Mouse (Mus musculus): ENCODE results near the gene Mybpc3. TPM values are rescaled to one million over a fixed set of nuclear protein-coding genes. Genes with fewer than 3 reads are reported as not detected.

Mybpc3 gene
- polyA plus RNA-seq, 1 experiment, result 0.05 TPM

- Histone ChIP-seq H3K27ac (ENCODE audit: insufficient read depth, low read depth, low read length) (no peak overlapping the region), H3K27me3 (ENCODE audit: control insufficient read depth, insufficient read depth, low read length) (no peaks in the 10 kb centered on the region), H3K4me1 (ENCODE audit: control insufficient read depth, insufficient read depth, insufficient read length, low read length) (peaks cover 3% of the 10 kb centered on the region; the same call in 1 of the 2 replicates), H3K36me3 (ENCODE audit: control insufficient read depth, insufficient read depth, low read length) (peaks cover 44% of the 10 kb centered on the region), H3K4me3 (ENCODE audit: low read depth, low read length) (no peak overlapping the region)
- TF ChIP-seq CTCF (IDR thresholded peaks at IDR 0.05; ENCODE audit: extremely low read depth, insufficient read length, insufficient replicate concordance, low read depth, low read length) (no peak), POLR2A (IDR thresholded peaks at IDR 0.05; ENCODE audit: low read depth, low read length) (no peak)
Observed at GRCm38 (mm10) chr2:91148101-91148500, 30.2 kb downstream of the Mybpc3 start.

- Histone ChIP-seq H3K4me1 (ENCODE audit: control insufficient read depth, insufficient read depth, insufficient read length, low read length) (peaks cover 4% of the 10 kb centered on the region; the same call in 1 of the 2 replicates), H3K27me3 (ENCODE audit: control insufficient read depth, insufficient read depth, low read length) (no peaks in the 10 kb centered on the region), H3K4me3 (ENCODE audit: low read depth, low read length) (no peak overlapping the region), H3K27ac (ENCODE audit: insufficient read depth, low read depth, low read length) (no peak overlapping the region), H3K36me3 (ENCODE audit: control insufficient read depth, insufficient read depth, low read length) (peaks cover 48% of the 10 kb centered on the region)
- 85% methylated on average over 1 of the region's 1 CpGs for WGBS
- TF ChIP-seq CTCF (IDR thresholded peaks at IDR 0.05; ENCODE audit: extremely low read depth, insufficient read length, insufficient replicate concordance, low read depth, low read length), result no peak
- no peak for TF ChIP-seq POLR2A (IDR thresholded peaks at IDR 0.05; ENCODE audit: low read depth, low read length)
Observed at GRCm38 (mm10) chr2:91151331-91151730, 33.4 kb downstream of the Mybpc3 start.

GRCm38 (mm10) chr2:91152885-91153377, 35.0 kb downstream of the Mybpc3 start:
- H3K4me3 ChIP-seq (ENCODE audit: low read depth, low read length), result no peak overlapping the region
- TF ChIP-seq POLR2A (IDR thresholded peaks at IDR 0.05; ENCODE audit: low read depth, low read length) (no peak), CTCF (IDR thresholded peaks at IDR 0.05; ENCODE audit: extremely low read depth, insufficient read length, insufficient replicate concordance, low read depth, low read length) (no peak)
- peaks cover 4% of the 10 kb centered on the region; the same call in 1 of the 2 replicates for H3K4me1 ChIP-seq (ENCODE audit: control insufficient read depth, insufficient read depth, insufficient read length, low read length)
- H3K27me3 ChIP-seq (ENCODE audit: control insufficient read depth, insufficient read depth, low read length), result no peaks in the 10 kb centered on the region
- WGBS, result 44% methylated on average over 3 of the region's 3 CpGs
- H3K36me3 ChIP-seq (ENCODE audit: control insufficient read depth, insufficient read depth, low read length), result peaks cover 54% of the 10 kb centered on the region
- H3K27ac ChIP-seq (ENCODE audit: insufficient read depth, low read depth, low read length), result no peak overlapping the region

GRCm38 (mm10) chr2:91154091-91154490, 36.1 kb downstream of the Mybpc3 start:
- 93% methylated on average over 3 of the region's 3 CpGs for WGBS
- no peaks in the 10 kb centered on the region for H3K27me3 ChIP-seq (ENCODE audit: control insufficient read depth, insufficient read depth, low read length)

GRCm38 (mm10) chr2:91157002-91157752, 39.2 kb downstream of the Mybpc3 start:
- Histone ChIP-seq H3K27ac (ENCODE audit: insufficient read depth, low read depth, low read length) (no peak overlapping the region), H3K27me3 (ENCODE audit: control insufficient read depth, insufficient read depth, low read length) (no peaks in the 10 kb centered on the region), H3K4me3 (ENCODE audit: low read depth, low read length) (no peak overlapping the region), H3K4me1 (ENCODE audit: control insufficient read depth, insufficient read depth, insufficient read length, low read length) (peaks cover 4% of the 10 kb centered on the region; the same call in 1 of the 2 replicates), H3K36me3 (ENCODE audit: control insufficient read depth, insufficient read depth, low read length) (peaks cover 65% of the 10 kb centered on the region)
- 66% methylated on average over 6 of the region's 6 CpGs for WGBS
- TF ChIP-seq CTCF (IDR thresholded peaks at IDR 0.05; ENCODE audit: extremely low read depth, insufficient read length, insufficient replicate concordance, low read depth, low read length), result no peak
- no peak for TF ChIP-seq POLR2A (IDR thresholded peaks at IDR 0.05; ENCODE audit: low read depth, low read length)

More at GRCm38 (mm10) chr2:91154091-91154490, 36.1 kb downstream of the Mybpc3 start:
- Histone ChIP-seq H3K4me3 (ENCODE audit: low read depth, low read length) (no peak overlapping the region), H3K4me1 (ENCODE audit: control insufficient read depth, insufficient read depth, insufficient read length, low read length) (peaks cover 4% of the 10 kb centered on the region; the same call in 1 of the 2 replicates), H3K27ac (ENCODE audit: insufficient read depth, low read depth, low read length) (no peak overlapping the region), H3K36me3 (ENCODE audit: control insufficient read depth, insufficient read depth, low read length) (peaks cover 56% of the 10 kb centered on the region)
- TF ChIP-seq POLR2A (IDR thresholded peaks at IDR 0.05; ENCODE audit: low read depth, low read length) (no peak), CTCF (IDR thresholded peaks at IDR 0.05; ENCODE audit: extremely low read depth, insufficient read length, insufficient replicate concordance, low read depth, low read length) (no peak)

- TF ChIP-seq CTCF (IDR thresholded peaks at IDR 0.05; ENCODE audit: extremely low read depth, insufficient read length, insufficient replicate concordance, low read depth, low read length) (no peak), POLR2A (IDR thresholded peaks at IDR 0.05; ENCODE audit: low read depth, low read length) (no peak)
- Histone ChIP-seq H3K36me3 (ENCODE audit: control insufficient read depth, insufficient read depth, low read length) (peaks cover 76% of the 10 kb centered on the region), H3K4me3 (ENCODE audit: low read depth, low read length) (no peak overlapping the region), H3K27ac (ENCODE audit: insufficient read depth, low read depth, low read length) (no peak overlapping the region), H3K4me1 (ENCODE audit: control insufficient read depth, insufficient read depth, insufficient read length, low read length) (no peaks in the 10 kb centered on the region), H3K27me3 (ENCODE audit: control insufficient read depth, insufficient read depth, low read length) (no peaks in the 10 kb centered on the region)
- 57% methylated on average over 6 of the region's 6 CpGs for WGBS
Observed at GRCm38 (mm10) chr2:91160591-91160990, 42.6 kb downstream of the Mybpc3 start.

GRCm38 (mm10) chr2:91162952-91163351, 45.0 kb downstream of the Mybpc3 start:
- Histone ChIP-seq H3K36me3 (ENCODE audit: control insufficient read depth, insufficient read depth, low read length) (peaks cover 72% of the 10 kb centered on the region), H3K4me1 (ENCODE audit: control insufficient read depth, insufficient read depth, insufficient read length, low read length) (no peaks in the 10 kb centered on the region)
- TF ChIP-seq POLR2A (IDR thresholded peaks at IDR 0.05; ENCODE audit: low read depth, low read length) (no peak), CTCF (IDR thresholded peaks at IDR 0.05; ENCODE audit: extremely low read depth, insufficient read length, insufficient replicate concordance, low read depth, low read length) (no peak)

More at GRCm38 (mm10) chr2:91162952-91163351, 45.0 kb downstream of the Mybpc3 start:
- Histone ChIP-seq H3K27ac (ENCODE audit: insufficient read depth, low read depth, low read length) (no peak overlapping the region), H3K4me3 (ENCODE audit: low read depth, low read length) (no peak overlapping the region), H3K27me3 (ENCODE audit: control insufficient read depth, insufficient read depth, low read length) (no peaks in the 10 kb centered on the region)
- WGBS, result 85% methylated on average over 4 of the region's 4 CpGs
